Mouse (Mus musculus): Measurements from ENCODE around the gene Pogz.

GRCm38 (mm10) chr3:94821008-94821638 lies 16.2 kb upstream of the Pogz start:
- TF ChIP-seq CEBPB (IDR thresholded peaks at IDR 0.05; ENCODE audit: low read depth) = no peak
- TF ChIP-seq CTCF (IDR thresholded peaks at IDR 0.05; ENCODE audit: control insufficient read depth, insufficient read depth, insufficient read length) = no peak
- TF ChIP-seq MAX (IDR thresholded peaks at IDR 0.05) = no peak
- TF ChIP-seq USF1 (IDR thresholded peaks at IDR 0.05; ENCODE audit: low read depth) = no peak
- no peak for TF ChIP-seq FOSL1 (IDR thresholded peaks at IDR 0.05; ENCODE audit: insufficient read depth, low read length, poor library complexity, severe bottlenecking)
- no peak for TF ChIP-seq MYOG (IDR thresholded peaks at IDR 0.05; ENCODE audit: control insufficient read depth, extremely low read depth, insufficient read length)
- TF ChIP-seq MYOD1 (IDR thresholded peaks at IDR 0.05; ENCODE audit: control insufficient read depth, insufficient read length, low read depth) = no peak
